Mouse (Mus musculus): Measurements from ENCODE around the gene Erbin.

GRCm38 (mm10) chr13:103914114-103914736 lies 6.1 kb downstream of the Erbin start:
- TF ChIP-seq POLR2A (IDR thresholded peaks at IDR 0.05; ENCODE audit: extremely low read depth, insufficient read depth, low read length) (no peak), CTCF (IDR thresholded peaks at IDR 0.05; ENCODE audit: low read depth, low read length) (no peak)

Data from liver, adult 2 months (tissue).